Mouse (Mus musculus) adrenal gland, adult 2 months (tissue): ENCODE data around the gene Miga2. TPM values are rescaled to one million over a fixed set of nuclear protein-coding genes. Genes with fewer than 3 reads are reported as not detected.
A peak's percentile ranks its signal among the peaks of the same experiment; 100 is the strongest.

ENCODE experiments used
- DNase-seq: peaks from one replicate; pipeline ENCODE4 v3.0.0; 2021
- microRNA-seq, 2 experiments: library from miRNA; unstranded; fragments of <30 nt; microRNA quantifications; one replicate each; pipeline ENCODE4 v1.2.0; 2021
- polyA plus RNA-seq: library from polyadenylated mRNA; depleted of rRNA; stranded (reverse); fragments of >200 nt; gene quantifications from 2 replicates; pipeline ENCODE4 v1.2.3, GENCODE M21; 2012; rRNA removed
- total RNA-seq, 2 experiments: library from RNA; stranded (reverse); gene quantifications; 2 replicates each; pipeline ENCODE4 v1.2.3; 2021

Miga2 gene
- total and polyA plus RNA-seq, 3 experiments, result 55.8 to 111 (median 71.7) TPM

DNA sequence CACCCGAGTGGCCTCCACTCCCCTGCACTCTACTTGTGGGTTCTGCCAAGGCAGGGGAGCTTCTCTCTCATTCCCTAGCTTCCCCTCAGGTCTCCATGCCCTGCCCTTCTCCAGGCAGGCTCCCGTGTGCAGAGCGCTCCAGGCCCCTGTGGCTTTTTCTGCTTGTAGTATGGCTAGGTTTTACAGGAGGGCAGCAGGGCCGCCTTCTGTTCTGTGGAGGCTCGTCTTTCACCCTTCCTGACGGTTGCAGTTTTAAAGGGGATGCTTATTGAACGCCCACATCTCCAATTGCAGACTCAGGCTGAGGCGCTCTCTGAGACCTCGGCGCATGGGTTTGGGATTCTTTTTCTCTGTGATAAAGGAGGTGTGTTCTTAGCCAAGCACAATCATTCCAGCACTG, 55.1 kb downstream of the Miga2 start:
- no peak for DNase-seq

DNA sequence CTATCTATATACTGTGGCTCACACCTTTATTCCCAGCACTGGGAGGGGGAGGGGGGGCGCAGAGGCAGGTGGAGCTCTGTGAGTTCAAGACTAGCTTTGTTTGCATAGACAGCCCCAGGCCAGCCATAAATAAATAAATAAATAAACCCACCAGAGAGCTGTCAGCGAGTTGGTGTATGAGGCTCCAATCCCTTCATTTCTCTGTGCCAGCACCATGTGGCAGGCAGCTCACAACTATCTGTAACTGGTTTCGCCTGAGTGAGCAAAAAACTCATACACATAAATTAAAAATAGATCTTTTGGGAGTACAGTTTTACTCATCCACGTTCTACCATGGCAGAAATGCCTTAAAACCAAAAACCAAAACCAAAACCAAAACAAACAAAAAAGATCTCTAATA, 57.4 kb downstream of the Miga2 start:
- DNase-seq, result no peak

DNA sequence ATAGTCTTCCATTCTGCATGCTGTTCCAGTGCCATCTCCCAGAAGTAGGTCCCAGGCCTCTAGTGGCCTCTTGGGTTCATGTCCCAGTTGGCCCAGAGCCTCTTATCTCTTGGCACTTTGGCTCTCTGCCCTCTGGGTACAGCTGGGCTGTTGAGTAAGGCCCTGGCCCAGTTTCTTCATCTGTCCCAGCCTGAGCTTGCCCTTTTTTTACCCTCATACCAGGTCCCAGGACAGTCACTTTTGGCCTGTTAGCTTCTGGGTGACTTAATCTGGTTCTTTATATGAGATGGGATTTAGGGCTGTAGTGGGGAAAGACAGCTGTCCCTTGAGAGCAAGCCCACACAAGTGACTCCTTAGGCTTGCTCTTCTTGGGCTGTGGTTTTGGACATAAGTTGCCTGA, 65.1 kb downstream of the Miga2 start:
- peak; percentile 92 for DNase-seq

Small RNAs within 50 kb of the gene (microRNA-seq; reads per million reads assigned to microRNA genes)
- gene Gm47292, result 0 reads per million in 2 experiments

Other genes with a start within 250 kb of the Miga2 start
- 10 to 100 TPM; 35.0 to 40.2 TPM for gene Zer1, start 239.6 kb upstream of the Miga2 start, total RNA-seq
- gene Zer1, start 239.6 kb upstream of the Miga2 start, polyA plus RNA-seq, result 91.0 and 95.5 TPM in 2 replicates
- gene Tbc1d13, start 230.5 kb upstream of the Miga2 start, total RNA-seq, result 10 to 100 TPM; 47.8 to 55.2 TPM
- 60.2 and 69.7 TPM in 2 replicates for gene Tbc1d13, start 230.5 kb upstream of the Miga2 start, polyA plus RNA-seq
- 10 to 100 TPM; 29.2 to 42.5 TPM for gene Endog, start 192.7 kb upstream of the Miga2 start, total RNA-seq
- 134 and 158 TPM in 2 replicates for gene Endog, start 192.7 kb upstream of the Miga2 start, polyA plus RNA-seq
- 10 to 100 TPM; 18.7 to 23.6 TPM for gene Spout1, start 185.8 kb upstream of the Miga2 start, total RNA-seq
- 28.5 and 36.4 TPM in 2 replicates for gene Spout1, start 185.8 kb upstream of the Miga2 start, polyA plus RNA-seq
- 10 to 100 TPM; 22.1 to 23.9 TPM for gene Kyat1, start 158.4 kb upstream of the Miga2 start, total RNA-seq
- gene Kyat1, start 158.4 kb upstream of the Miga2 start, polyA plus RNA-seq, result 28.7 and 37.3 TPM in 2 replicates
- gene Lrrc8a, start 126.5 kb upstream of the Miga2 start, total RNA-seq, result 10 to 100 TPM; 59.3 to 65.7 TPM
- gene Lrrc8a, start 126.5 kb upstream of the Miga2 start, polyA plus RNA-seq, result 40.5 and 44.8 TPM in 2 replicates
- 1 to 10 TPM in 1 of 2 experiments, under 1 TPM in 1; 0.97 to 1.9 TPM for gene Gm28035, start 123.7 kb upstream of the Miga2 start, total RNA-seq
- 14.0 and 15.0 TPM in 2 replicates for gene Gm28035, start 123.7 kb upstream of the Miga2 start, polyA plus RNA-seq
- gene Phyhd1, start 98.0 kb upstream of the Miga2 start, total RNA-seq, result 10 to 100 TPM; 17.5 to 18.0 TPM
- 8.5 and 18.3 TPM in 2 replicates for gene Phyhd1, start 98.0 kb upstream of the Miga2 start, polyA plus RNA-seq
- gene Gm28038, start 83.2 kb upstream of the Miga2 start, total RNA-seq, result not detected
- gene Gm28038, start 83.2 kb upstream of the Miga2 start, polyA plus RNA-seq, result not detected in 2 replicates
- gene Dolk, start 77.9 kb upstream of the Miga2 start, total RNA-seq, result 10 to 100 TPM; 39.5 to 61.5 TPM
- gene Dolk, start 77.9 kb upstream of the Miga2 start, polyA plus RNA-seq, result 39.0 and 42.2 TPM in 2 replicates
- 10 to 100 TPM; 24.9 to 31.1 TPM for gene Nup188, start 77.8 kb upstream of the Miga2 start, total RNA-seq
- gene Nup188, start 77.8 kb upstream of the Miga2 start, polyA plus RNA-seq, result 54.4 and 66.6 TPM in 2 replicates
- 10 to 100 TPM; 74.8 to 80.1 TPM for gene Sh3glb2, start 4.9 kb upstream of the Miga2 start, total RNA-seq
- gene Sh3glb2, start 4.9 kb upstream of the Miga2 start, polyA plus RNA-seq, result 270 and 325 TPM in 2 replicates
- gene Dolpp1, start 28.0 kb downstream of the Miga2 start, total RNA-seq, result 10 to 100 TPM; 16.5 to 21.9 TPM
- 70.6 and 82.0 TPM in 2 replicates for gene Dolpp1, start 28.0 kb downstream of the Miga2 start, polyA plus RNA-seq
- 100 to 1,000 TPM; 216 to 274 TPM for gene Crat, start 51.6 kb downstream of the Miga2 start, total RNA-seq
- 326 and 448 TPM in 2 replicates for gene Crat, start 51.6 kb downstream of the Miga2 start, polyA plus RNA-seq
- 100 to 1,000 TPM; 124 to 147 TPM for gene Ptpa, start 51.8 kb downstream of the Miga2 start, total RNA-seq
- 235 and 242 TPM in 2 replicates for gene Ptpa, start 51.8 kb downstream of the Miga2 start, polyA plus RNA-seq
- 1 to 10 TPM; 2.4 to 7.8 TPM for gene Ier5l, start 110.0 kb downstream of the Miga2 start, total RNA-seq
- 30.6 and 39.4 TPM in 2 replicates for gene Ier5l, start 110.0 kb downstream of the Miga2 start, polyA plus RNA-seq
- gene Cstad, start 230.8 kb downstream of the Miga2 start, total RNA-seq, result 1 to 10 TPM; 1.1 to 1.8 TPM
- gene Cstad, start 230.8 kb downstream of the Miga2 start, polyA plus RNA-seq, result 0.29 and 0.30 TPM in 2 replicates